In genomic region chr15:7815521-7815944, GRCm38 (mm10) we compare ENCODE assay signal across 7 mouse cellular contexts. TPM values are rescaled to one million over a fixed set of nuclear protein-coding genes. Genes with fewer than 3 reads are reported as not detected.
DNase-seq lines count a peak whose midpoint lies in the region; ATAC-seq and TF ChIP-seq lines count a peak whose summit lies in the region.

No protein-coding gene starts in this region.

- H3K4me3 ChIP-seq in hindbrain, postnatal 0 days (ENCODE audit: low read length), result peak overlapping the region; percentile 26
- H3K4me3 ChIP-seq in midbrain, embryonic 14.5 days (replicated peaks; ENCODE audit: low read depth, low read length), result peak overlapping the region; percentile 31

- peak; percentile 55 for DNase-seq in Muller cell, postnatal 12 days (ENCODE audit: inconsistent ontology term)
- DNase-seq in embryo, embryonic 10.5 days (ENCODE audit: low spot score), result peak; percentile 45
- no peak for DNase-seq in hindbrain, postnatal 0 days (ENCODE audit: low spot score)
- DNase-seq in midbrain, embryonic 14.5 days, result peak; percentile 38
- DNase-seq in layer of hippocampus, adult 9-10 months (ENCODE audit: low spot score), result no peak
- no peak for DNase-seq in right cerebral cortex, postnatal 4 days
- no peak for DNase-seq in cerebellum, adult 18-20 months

- ATAC-seq in hindbrain, postnatal 0 days, result no peak
- ATAC-seq in midbrain, embryonic 14.5 days (ENCODE audit: low FRiP score, low TSS enrichment), result no peak

- H3K36me3 ChIP-seq in hindbrain, postnatal 0 days (ENCODE audit: insufficient read depth, low read length), result no peaks in the 10 kb centered on the region
- no peaks in the 10 kb centered on the region for H3K36me3 ChIP-seq in midbrain, embryonic 14.5 days (ENCODE audit: control insufficient read depth, insufficient read depth, low read length)

- H3K4me1 ChIP-seq in hindbrain, postnatal 0 days (ENCODE audit: insufficient read depth, low read length), result peaks cover 9% of the 10 kb centered on the region; the same call in 1 of the 2 replicates
- H3K4me1 ChIP-seq in midbrain, embryonic 14.5 days (ENCODE audit: control insufficient read depth, insufficient read depth, low read length), result peaks cover 19% of the 10 kb centered on the region

- peak overlapping the region; percentile 54 for H3K4me2 ChIP-seq in hindbrain, postnatal 0 days (ENCODE audit: low read depth, low read length)
- H3K4me2 ChIP-seq in midbrain, embryonic 14.5 days (ENCODE audit: low read length), result peak overlapping the region; percentile 60

- H3K9me3 ChIP-seq in hindbrain, postnatal 0 days (ENCODE audit: low read length), result no peaks in the 10 kb centered on the region
- no peaks in the 10 kb centered on the region for H3K9me3 ChIP-seq in midbrain, embryonic 14.5 days (ENCODE audit: control insufficient read depth, low read length)

- no peak overlapping the region for H3K27ac ChIP-seq in hindbrain, postnatal 0 days
- no peak overlapping the region for H3K27ac ChIP-seq in midbrain, embryonic 14.5 days (replicated peaks; ENCODE audit: low read depth, low read length)

- peaks cover 56% of the 10 kb centered on the region for H3K27me3 ChIP-seq in hindbrain, postnatal 0 days (ENCODE audit: insufficient read depth, low read length)
- peaks cover 74% of the 10 kb centered on the region for H3K27me3 ChIP-seq in midbrain, embryonic 14.5 days (ENCODE audit: control insufficient read depth, insufficient read depth, low read length)

- no peak overlapping the region for H3K9ac ChIP-seq in hindbrain, postnatal 0 days (replicated peaks; ENCODE audit: low read length)
- 0 out of 2 replicates have a peak overlapping the region, but pooled peaks have one; percentile 26 for H3K9ac ChIP-seq in midbrain, embryonic 14.5 days (replicated peaks; ENCODE audit: low read length)

- no peak for TF ChIP-seq CTCF in hindbrain, postnatal 0 days (IDR thresholded peaks at IDR 0.05; ENCODE audit: low read depth)

- under 1% methylated on average over 36 of the region's 36 CpGs for WGBS in hindbrain, postnatal 0 days
- WGBS in midbrain, embryonic 14.5 days, result 1% methylated on average over 36 of the region's 36 CpGs

RNA-seq across cellular contexts. Expression of gene Gdnf, which starts 4.9 kb away (rescaled TPM):
- 0.36 and 0.47 TPM in 2 replicates for total RNA-seq in hindbrain, postnatal 0 days (2014; rRNA removed)
- polyA plus RNA-seq in hindbrain, postnatal 0 days (2015; fragmentation: Nextera tagmentation; extraction: Ambion mirVana), result 0.13 and 0.18 TPM in 2 replicates
- 0.11 and 0.14 TPM in 2 replicates for polyA plus RNA-seq in midbrain, embryonic 14.5 days (2014; fragmentation: Nextera tagmentation; extraction: Ambion mirVana)

Comparison
In these comparisons a context has a peak if more than half of its experiments do, and no peak if none do; other contexts are left out.
1. DNase-seq: peak in Muller cell, postnatal 12 days (single experiment), embryo, embryonic 10.5 days (single experiment) and midbrain, embryonic 14.5 days (single experiment); none in hindbrain, postnatal 0 days (single experiment), layer of hippocampus, adult 9-10 months (single experiment), right cerebral cortex, postnatal 4 days (single experiment) and cerebellum, adult 18-20 months (0 of 2).